Mouse (Mus musculus) stomach, embryonic 16.5 days (tissue): ENCODE data around the gene Gnaz. TPM values are rescaled to one million over a fixed set of nuclear protein-coding genes. Genes with fewer than 3 reads are reported as not detected.
A peak's percentile ranks its signal among the peaks of the same experiment; 100 is the strongest.

Experiments
- ATAC-seq: fragments of 200-750 bp; cut with Nextera tagmentation; 2 replicates; pipeline ENCODE4 v1.8.0; 2017; ENCODE audit warnings: moderate number of reproducible peaks, moderate TSS enrichment; ENCODE audit not compliant: insufficient read depth, low FRiP score
- H3K27ac ChIP-seq: fragments of 300-500 bp; sonication (generic); 2 replicates; pipeline ENCODE4 v1.5.1; 2014; ENCODE audit warnings: low read length
- H3K27me3 ChIP-seq: fragments of 300-500 bp; sonication (generic); 2 replicates; pipeline ENCODE4 v1.6.1; 2014; ENCODE audit warnings: low read length, control low read depth, mixed read lengths; ENCODE audit not compliant: control insufficient read depth, insufficient read depth
- H3K36me3 ChIP-seq: fragments of 300-500 bp; sonication (generic); 2 replicates; pipeline ENCODE4 v1.6.1; 2014; ENCODE audit warnings: low read length; ENCODE audit not compliant: control insufficient read depth, insufficient read depth
- H3K4me1 ChIP-seq: fragments of 300-500 bp; sonication (generic); 2 replicates; pipeline ENCODE4 v1.6.1; 2014; ENCODE audit warnings: low read length, control low read depth, mixed read lengths; ENCODE audit not compliant: control insufficient read depth, insufficient read depth
- H3K4me2 ChIP-seq: fragments of 300-500 bp; sonication (generic); 2 replicates; pipeline ENCODE4 v1.6.1; 2014; ENCODE audit warnings: low read depth, low read length, mixed read lengths
- H3K4me3 ChIP-seq: fragments of 300-500 bp; sonication (generic); replicated peaks from 2 replicates; pipeline ENCODE4 v1.5.1; 2014; ENCODE audit warnings: mild to moderate bottlenecking, low read length
- H3K9ac ChIP-seq: fragments of 300-500 bp; sonication (generic); 2 replicates; pipeline ENCODE4 v1.6.1; 2014; ENCODE audit warnings: low read length
- H3K9me3 ChIP-seq: fragments of 300-500 bp; sonication (generic); replicated peaks from 2 replicates; pipeline ENCODE4 v1.6.1; 2016; ENCODE audit warnings: low read length, control low read depth; ENCODE audit not compliant: control insufficient read depth
- WGBS: fragments of 180-500 bp; shearing (Covaris S2); extraction: QIAGEN DNeasy Blood & Tissue Kit; methylation state at CpG from one replicate; pipeline ENCODE4 v1.1.7; 2014; 5-methylcytosine and 5-hydroxymethylcytosine counted together
- polyA plus RNA-seq: library from polyadenylated mRNA; unstranded; fragments of >200 nt; fragmentation: Nextera tagmentation; extraction: Ambion mirVana; gene quantifications from 2 replicates; pipeline ENCODE4 v1.2.1, GENCODE M21; 2015

Gene Gnaz
- polyA plus RNA-seq, 1 experiment from 2014 or later = 3.4 TPM

GRCm38 (mm10) chr10:74981159-74981558 lies 14.2 kb downstream of the Gnaz start:
- Histone ChIP-seq H3K9me3 (no peaks in the 10 kb centered on the region), H3K36me3 (no peaks in the 10 kb centered on the region), H3K4me2 (no peak overlapping the region), H3K4me1 (no peaks in the 10 kb centered on the region), H3K4me3 (no peak overlapping the region), H3K27me3 (no peaks in the 10 kb centered on the region), H3K27ac (no peak overlapping the region), H3K9ac (no peak overlapping the region)
- ATAC-seq = no peak
- 84% methylated on average over 12 of the region's 12 CpGs for WGBS

- no peaks in the 10 kb centered on the region for H3K27me3 ChIP-seq
- WGBS = 70% methylated on average over 8 of the region's 8 CpGs
- H3K9ac ChIP-seq = no peak overlapping the region
- H3K4me2 ChIP-seq = no peak overlapping the region
- peaks cover 6% of the 10 kb centered on the region for H3K4me1 ChIP-seq
- H3K9me3 ChIP-seq = no peaks in the 10 kb centered on the region
- H3K27ac ChIP-seq = no peak overlapping the region
- no peak for ATAC-seq
- H3K36me3 ChIP-seq = no peaks in the 10 kb centered on the region
- H3K4me3 ChIP-seq = no peak overlapping the region
Measured at GRCm38 (mm10) chr10:74983176-74983575, 16.2 kb downstream of the Gnaz start.

- peak; percentile 62 for ATAC-seq
- Histone ChIP-seq H3K4me3 (no peak overlapping the region), H3K36me3 (0 out of 2 replicates have a peak, but pooled peaks cover 5% of the 10 kb centered on the region), H3K9ac (no peak overlapping the region), H3K27ac (no peak overlapping the region), H3K4me2 (no peak overlapping the region), H3K27me3 (no peaks in the 10 kb centered on the region), H3K4me1 (peaks cover 9% of the 10 kb centered on the region), H3K9me3 (no peaks in the 10 kb centered on the region)
- 52% methylated on average over 14 of the region's 14 CpGs for WGBS
Measured at GRCm38 (mm10) chr10:74987698-74988470, 20.9 kb downstream of the Gnaz start.

GRCm38 (mm10) chr10:74989814-74990213 lies 22.8 kb downstream of the Gnaz start:
- Histone ChIP-seq H3K9ac (no peak overlapping the region), H3K36me3 (0 out of 2 replicates have a peak, but pooled peaks cover 5% of the 10 kb centered on the region), H3K4me1 (peaks cover 15% of the 10 kb centered on the region), H3K27me3 (no peaks in the 10 kb centered on the region), H3K27ac (no peak overlapping the region), H3K4me3 (no peak overlapping the region), H3K4me2 (no peak overlapping the region), H3K9me3 (no peaks in the 10 kb centered on the region)
- 78% methylated on average over 4 of the region's 4 CpGs for WGBS
- ATAC-seq = no peak

- Histone ChIP-seq H3K4me3 (no peak overlapping the region), H3K9ac (peak overlapping the region; percentile 55; the same call in 1 of the 2 replicates), H3K4me2 (no peak overlapping the region), H3K4me1 (peaks cover 23% of the 10 kb centered on the region), H3K9me3 (no peaks in the 10 kb centered on the region), H3K27ac (no peak overlapping the region), H3K36me3 (0 out of 2 replicates have a peak, but pooled peaks cover 5% of the 10 kb centered on the region), H3K27me3 (no peaks in the 10 kb centered on the region)
- 45% methylated on average over 26 of the region's 26 CpGs for WGBS
- ATAC-seq = no peak
Measured at GRCm38 (mm10) chr10:74990584-74991322, 23.8 kb downstream of the Gnaz start.

- WGBS = 8% methylated on average over 5 of the region's 5 CpGs
- Histone ChIP-seq H3K36me3 (0 out of 2 replicates have a peak, but pooled peaks cover 5% of the 10 kb centered on the region), H3K27me3 (no peaks in the 10 kb centered on the region), H3K4me1 (peaks cover 19% of the 10 kb centered on the region), H3K4me3 (no peak overlapping the region), H3K9me3 (no peaks in the 10 kb centered on the region), H3K4me2 (peak overlapping the region; percentile 57), H3K27ac (no peak overlapping the region), H3K9ac (no peak overlapping the region)
- no peak for ATAC-seq
Measured at GRCm38 (mm10) chr10:74994863-74995262, 27.9 kb downstream of the Gnaz start.

GRCm38 (mm10) chr10:74995377-74995776 lies 28.4 kb downstream of the Gnaz start:
- H3K36me3 ChIP-seq = 0 out of 2 replicates have a peak, but pooled peaks cover 5% of the 10 kb centered on the region
- H3K27ac ChIP-seq = no peak overlapping the region
- peak overlapping the region; percentile 57 for H3K4me2 ChIP-seq
- WGBS = 1% methylated on average over 17 of the region's 17 CpGs
- no peaks in the 10 kb centered on the region for H3K27me3 ChIP-seq
- no peak for ATAC-seq
- no peaks in the 10 kb centered on the region for H3K9me3 ChIP-seq
- peak overlapping the region; percentile 28 for H3K4me3 ChIP-seq
- H3K4me1 ChIP-seq = peaks cover 19% of the 10 kb centered on the region
- peak overlapping the region; percentile 57 for H3K9ac ChIP-seq

GRCm38 (mm10) chr10:75001391-75001790 lies 34.4 kb downstream of the Gnaz start:
- WGBS = 86% methylated on average over 8 of the region's 8 CpGs
- no peak for ATAC-seq

GRCm38 (mm10) chr10:75004067-75004466 lies 37.1 kb downstream of the Gnaz start:
- ATAC-seq = peak; percentile 71; the same call in 1 of the 2 replicates
- Histone ChIP-seq H3K27me3 (no peaks in the 10 kb centered on the region; the same call in 1 of the 2 replicates), H3K4me2 (no peak overlapping the region), H3K9me3 (no peaks in the 10 kb centered on the region), H3K4me1 (no peaks in the 10 kb centered on the region), H3K27ac (no peak overlapping the region), H3K9ac (no peak overlapping the region), H3K36me3 (no peaks in the 10 kb centered on the region), H3K4me3 (no peak overlapping the region)
- 40% methylated on average over 3 of the region's 3 CpGs for WGBS

More at GRCm38 (mm10) chr10:75001391-75001790, 34.4 kb downstream of the Gnaz start:
- no peak overlapping the region for H3K4me3 ChIP-seq
- no peaks in the 10 kb centered on the region for H3K36me3 ChIP-seq
- H3K27me3 ChIP-seq = no peaks in the 10 kb centered on the region
- H3K9ac ChIP-seq = no peak overlapping the region
- H3K9me3 ChIP-seq = no peaks in the 10 kb centered on the region
- no peak overlapping the region for H3K4me2 ChIP-seq
- no peak overlapping the region for H3K27ac ChIP-seq
- H3K4me1 ChIP-seq = no peaks in the 10 kb centered on the region
